ENCODE assay signal across 14 mouse cellular contexts in the genomic region with DNA sequence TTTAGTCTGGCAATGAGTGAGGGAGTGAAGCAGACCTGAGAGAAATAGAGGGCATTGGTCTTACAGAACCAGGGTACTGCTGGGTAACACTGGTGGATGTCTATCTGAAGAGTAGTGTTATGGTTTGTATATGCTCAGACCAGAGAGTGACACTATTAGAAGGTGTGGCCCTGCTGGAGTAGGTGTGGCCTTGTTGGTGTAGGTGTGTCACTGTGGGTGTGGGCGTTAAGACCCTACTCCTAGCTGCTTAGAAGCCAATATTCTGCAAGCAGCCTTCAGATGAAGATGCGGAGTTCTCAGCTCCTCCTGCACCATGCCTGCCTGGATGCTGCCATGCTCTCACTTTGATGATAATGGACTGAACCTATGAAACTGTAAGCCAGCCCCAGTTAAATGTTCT.
"Had no signal": no experiment of that assay in that cellular context is flagged by ENCODE, and none has a peak within 500 bp of the region (broad histone marks: within the 10 kb centered on the region; RNA-seq: fewer than 3 reads in every experiment).

No protein-coding gene starts in this region.

- H3K9ac ChIP-seq: intestine, embryonic 15.5 days; lung, embryonic 15.5 days; midbrain, embryonic 12.5 days; neural tube, embryonic 13.5 days had no signal

- H3K9me3 ChIP-seq: intestine, embryonic 15.5 days; limb, embryonic 10.5 days; lung, embryonic 15.5 days; megakaryocyte, embryonic 14.5 days; midbrain, embryonic 12.5 days; neural tube, embryonic 13.5 days had no signal

- H3K4me3 ChIP-seq: intestine, embryonic 15.5 days; left cerebral cortex, adult 2 months; limb, embryonic 10.5 days; lung, embryonic 15.5 days; megakaryocyte, embryonic 14.5 days; midbrain, embryonic 12.5 days; neural tube, embryonic 13.5 days had no signal

- H3K4me2 ChIP-seq: intestine, embryonic 15.5 days; lung, embryonic 15.5 days; midbrain, embryonic 12.5 days; neural tube, embryonic 13.5 days had no signal

- H3K27ac ChIP-seq: intestine, embryonic 15.5 days; limb, embryonic 10.5 days; lung, embryonic 15.5 days; macrophage; midbrain, embryonic 12.5 days; neural tube, embryonic 13.5 days had no signal

- H3K36me3 ChIP-seq: intestine, embryonic 15.5 days; limb, embryonic 10.5 days; lung, embryonic 15.5 days; midbrain, embryonic 12.5 days; neural tube, embryonic 13.5 days had no signal

- H3K4me1 ChIP-seq: intestine, embryonic 15.5 days; limb, embryonic 10.5 days had no signal

- DNase-seq: kidney, adult 18-20 months; kidney, postnatal 10 days; kidney, postnatal 4 days; lung, postnatal 14 days; thymus, adult 18-20 months; thymus, postnatal 14 days had no signal

- H3K27me3 ChIP-seq: intestine, embryonic 15.5 days; lung, embryonic 15.5 days; megakaryocyte, embryonic 14.5 days; midbrain, embryonic 12.5 days; neural tube, embryonic 13.5 days had no signal

- ATAC-seq: intestine, embryonic 15.5 days had no signal
